Mouse (Mus musculus) G1E (cell line): ENCODE data around the gene Lipa.

Source experiments
- CTCF ChIP-seq: IDR thresholded peaks from 2 replicates; pipeline ENCODE4 v1.5.1; 2012; ENCODE audit warnings: low read depth, low read length, inconsistent platforms, mixed read lengths
- GATA1 ChIP-seq: IDR thresholded peaks from 2 replicates; pipeline ENCODE4 v1.6.1; 2012; ENCODE audit warnings: borderline replicate concordance, low read length, inconsistent platforms, mixed read lengths
- POLR2AphosphoS5 ChIP-seq: IDR thresholded peaks from 2 replicates; pipeline ENCODE4 v1.6.1; 2012; ENCODE audit warnings: low read depth, low read length, inconsistent platforms; ENCODE audit not compliant: insufficient replicate concordance
- TAL1 ChIP-seq: conservative IDR thresholded peaks from 2 replicates; pipeline ENCODE4 v1.6.1; 2012; ENCODE audit warnings: low read depth, low read length, inconsistent platforms, mixed read lengths

DNA sequence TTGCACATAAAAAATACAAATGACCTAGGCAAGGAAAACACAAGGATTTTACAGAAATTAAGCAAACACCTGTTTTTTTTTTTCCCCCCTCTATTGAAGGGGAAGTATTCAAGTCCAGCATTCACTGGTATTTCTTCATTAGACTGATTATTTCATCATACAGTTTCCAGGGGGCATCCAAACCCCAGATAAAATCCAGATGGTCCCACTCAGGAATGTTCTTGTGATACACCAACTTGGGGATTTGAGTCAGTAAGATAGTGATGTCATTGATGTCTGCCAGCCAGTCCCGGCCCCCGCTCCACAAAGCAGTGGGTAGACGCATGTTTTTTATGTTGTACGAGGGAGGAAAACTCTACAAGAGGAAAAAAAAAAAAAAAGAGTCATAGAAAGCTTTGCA, 33.4 kb downstream of the Lipa start:
- TF ChIP-seq CTCF, result no peak
- TF ChIP-seq GATA1, result no peak
- TF ChIP-seq TAL1, result no peak
- TF ChIP-seq POLR2AphosphoS5, result no peak
